In the genomic region with DNA sequence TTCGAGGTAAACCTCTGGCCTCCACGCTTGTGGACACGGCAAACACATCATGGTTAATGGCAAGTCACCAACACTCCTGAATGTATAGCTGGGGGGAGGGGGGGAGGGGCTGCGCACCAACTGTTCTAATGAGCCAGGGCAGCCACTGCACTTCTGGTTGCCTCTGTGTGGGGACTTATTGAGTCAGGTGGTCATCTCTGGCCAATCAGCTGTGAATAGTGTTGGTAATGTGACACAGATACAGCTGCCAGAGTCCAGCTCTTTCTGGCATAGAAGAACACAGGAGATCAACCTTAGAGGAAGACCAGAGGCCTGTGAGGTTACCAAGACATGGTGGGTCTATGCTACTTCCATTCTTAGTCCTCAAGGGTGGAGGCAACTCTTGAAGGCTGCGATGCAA, we compare ENCODE assay signal across 23 mouse cellular contexts. TPM values are rescaled to one million over a fixed set of nuclear protein-coding genes. Genes with fewer than 3 reads are reported as not detected.
DNase-seq lines count a peak whose midpoint lies in the region; ATAC-seq and TF ChIP-seq lines count a peak whose summit lies in the region.
"Had no signal": no experiment of that assay in that cellular context is flagged by ENCODE, and none has a peak within 500 bp of the region (broad histone marks: within the 10 kb centered on the region; RNA-seq: fewer than 3 reads in every experiment).

No protein-coding gene starts in this region.

- no peak overlapping the region for H3K4me3 ChIP-seq in forebrain, embryonic 10.5 days
- no peak overlapping the region for H3K4me3 ChIP-seq in forebrain, embryonic 12.5 days (replicated peaks)
- H3K4me3 ChIP-seq in liver, postnatal 0 days (ENCODE audit: low read depth, low read length) = no peak overlapping the region
- H3K4me3 ChIP-seq in liver, embryonic 11.5 days (ENCODE audit: low read depth, low read length) = no peak overlapping the region
- H3K4me3 ChIP-seq in embryonic facial prominence, embryonic 15.5 days (replicated peaks) = no peak overlapping the region
- H3K4me3 ChIP-seq: hindbrain, embryonic 13.5 days; layer of hippocampus, adult 2 months; limb, embryonic 15.5 days; liver, embryonic 15.5 days had no signal

- peak overlapping the region; percentile 48 for H3K27ac ChIP-seq in forebrain, embryonic 10.5 days
- no peak overlapping the region for H3K27ac ChIP-seq in forebrain, embryonic 12.5 days
- H3K27ac ChIP-seq in liver, postnatal 0 days (ENCODE audit: low read depth) = no peak overlapping the region
- no peak overlapping the region for H3K27ac ChIP-seq in liver, embryonic 11.5 days (ENCODE audit: low read depth, low read length)
- no peak overlapping the region for H3K27ac ChIP-seq in embryonic facial prominence, embryonic 15.5 days (replicated peaks)
- H3K27ac ChIP-seq: hindbrain, embryonic 13.5 days; layer of hippocampus, adult 2 months; limb, embryonic 15.5 days; liver, embryonic 15.5 days had no signal

- no peak for TF ChIP-seq EP300 in liver, postnatal 0 days (IDR thresholded peaks at IDR 0.05; ENCODE audit: low read depth)

- H3K9me3 ChIP-seq in forebrain, embryonic 10.5 days = no peaks in the 10 kb centered on the region
- H3K9me3 ChIP-seq in forebrain, embryonic 12.5 days = no peaks in the 10 kb centered on the region
- H3K9me3 ChIP-seq in liver, postnatal 0 days (ENCODE audit: low read length) = no peaks in the 10 kb centered on the region
- H3K9me3 ChIP-seq in liver, embryonic 11.5 days (ENCODE audit: control insufficient read depth, low read length) = no peaks in the 10 kb centered on the region
- no peaks in the 10 kb centered on the region for H3K9me3 ChIP-seq in embryonic facial prominence, embryonic 15.5 days (replicated peaks)
- H3K9me3 ChIP-seq: G1E; hindbrain, embryonic 13.5 days; limb, embryonic 15.5 days; liver, embryonic 15.5 days had no signal

- H3K4me2 ChIP-seq in forebrain, embryonic 12.5 days = no peak overlapping the region
- H3K4me2 ChIP-seq in liver, postnatal 0 days (ENCODE audit: low read depth, low read length) = no peak overlapping the region
- H3K4me2 ChIP-seq in liver, embryonic 11.5 days = no peak overlapping the region
- H3K4me2 ChIP-seq in embryonic facial prominence, embryonic 15.5 days (replicated peaks) = no peak overlapping the region
- H3K4me2 ChIP-seq: hindbrain, embryonic 13.5 days; limb, embryonic 15.5 days; liver, embryonic 15.5 days had no signal

- H3K27me3 ChIP-seq in forebrain, embryonic 10.5 days (ENCODE audit: poor library complexity, severe bottlenecking) = no peaks in the 10 kb centered on the region
- no peaks in the 10 kb centered on the region for H3K27me3 ChIP-seq in forebrain, embryonic 12.5 days
- no peaks in the 10 kb centered on the region for H3K27me3 ChIP-seq in liver, postnatal 0 days (ENCODE audit: insufficient read depth, low read length)
- H3K27me3 ChIP-seq in liver, embryonic 11.5 days (replicated peaks; ENCODE audit: control insufficient read depth, insufficient read depth, low read length) = peaks cover 2% of the 10 kb centered on the region; the same call in 1 of the 2 replicates
- H3K27me3 ChIP-seq in embryonic facial prominence, embryonic 15.5 days = no peaks in the 10 kb centered on the region
- H3K27me3 ChIP-seq: hindbrain, embryonic 13.5 days; limb, embryonic 15.5 days had no signal

- peaks cover 22% of the 10 kb centered on the region for H3K4me1 ChIP-seq in forebrain, embryonic 10.5 days
- no peaks in the 10 kb centered on the region for H3K4me1 ChIP-seq in forebrain, embryonic 12.5 days
- H3K4me1 ChIP-seq in liver, postnatal 0 days (ENCODE audit: insufficient read depth) = peaks cover 2% of the 10 kb centered on the region; the same call in 1 of the 2 replicates
- no peaks in the 10 kb centered on the region for H3K4me1 ChIP-seq in liver, embryonic 11.5 days (replicated peaks; ENCODE audit: control insufficient read depth, insufficient read depth, low read length)
- no peaks in the 10 kb centered on the region for H3K4me1 ChIP-seq in embryonic facial prominence, embryonic 15.5 days
- H3K4me1 ChIP-seq: liver, embryonic 15.5 days had no signal

- H3K9ac ChIP-seq in forebrain, embryonic 12.5 days = no peak overlapping the region
- no peak overlapping the region for H3K9ac ChIP-seq in liver, postnatal 0 days (replicated peaks)
- no peak overlapping the region for H3K9ac ChIP-seq in liver, embryonic 11.5 days (ENCODE audit: low read depth, low read length)
- no peak overlapping the region for H3K9ac ChIP-seq in embryonic facial prominence, embryonic 15.5 days
- H3K9ac ChIP-seq: hindbrain, embryonic 13.5 days; limb, embryonic 15.5 days; liver, embryonic 15.5 days had no signal

- no peak for TF ChIP-seq CTCF in liver, postnatal 0 days (IDR thresholded peaks at IDR 0.05; ENCODE audit: low read depth)

- 93% methylated on average over 5 of the region's 5 CpGs for WGBS in forebrain, embryonic 10.5 days
- 81% methylated on average over 5 of the region's 5 CpGs for WGBS in forebrain, embryonic 12.5 days
- WGBS in liver, postnatal 0 days (ENCODE audit: insufficient replicate concordance) = 78% methylated on average over 5 of the region's 5 CpGs
- 83% methylated on average over 5 of the region's 5 CpGs for WGBS in liver, embryonic 11.5 days
- 90% methylated on average over 5 of the region's 5 CpGs for WGBS in embryonic facial prominence, embryonic 15.5 days

- H3K36me3 ChIP-seq in forebrain, embryonic 10.5 days (replicated peaks) = peaks cover 44% of the 10 kb centered on the region
- H3K36me3 ChIP-seq in forebrain, embryonic 12.5 days (replicated peaks) = peaks cover 39% of the 10 kb centered on the region
- peaks cover 15% of the 10 kb centered on the region for H3K36me3 ChIP-seq in liver, postnatal 0 days (replicated peaks; ENCODE audit: insufficient read depth, low read length)
- H3K36me3 ChIP-seq in liver, embryonic 11.5 days (ENCODE audit: control insufficient read depth, insufficient read depth, low read length) = peaks cover 25% of the 10 kb centered on the region
- H3K36me3 ChIP-seq in embryonic facial prominence, embryonic 15.5 days = peaks cover 39% of the 10 kb centered on the region

- no peak for DNase-seq in forebrain, embryonic 10.5 days (ENCODE audit: extremely low spot score, low spot score)
- no peak for DNase-seq in liver, postnatal 0 days
- DNase-seq in liver, embryonic 11.5 days (ENCODE audit: low spot score) = no peak
- peak; percentile 27 for DNase-seq in 416B (ENCODE audit: low read depth)
- no peak for DNase-seq in ovary, postnatal 36 days (ENCODE audit: low spot score)
- DNase-seq: adrenal gland, adult 2 months; cerebellum, adult 11-12 months; cerebellum, postnatal 10 days; gastrocnemius, postnatal 36 days; kidney, adult 2 months; kidney, postnatal 25 days; right cerebral cortex, postnatal 14 days; spleen, adult 18-20 months; thymus, postnatal 14 days had no signal

- no peak for ATAC-seq in forebrain, embryonic 12.5 days (ENCODE audit: low FRiP score)
- ATAC-seq in liver, postnatal 0 days = 0 out of 2 replicates have a peak, but pooled peaks have one; percentile 38
- no peak for ATAC-seq in liver, embryonic 11.5 days (replicated peaks; ENCODE audit: low FRiP score)
- peak; percentile 24; the same call in 1 of the 2 replicates for ATAC-seq in embryonic facial prominence, embryonic 15.5 days (ENCODE audit: insufficient number of reproducible peaks, low FRiP score, low TSS enrichment, low read depth)
- ATAC-seq: inflammation-experienced regulatory T-cells, adult 6 months; midbrain, embryonic 16.5 days had no signal

RNA-seq across cellular contexts. Expression of gene A3galt2, which starts 15.5 kb away (rescaled TPM):
- polyA plus RNA-seq in forebrain, embryonic 10.5 days (2016; fragmentation: Nextera tagmentation; extraction: Ambion mirVana) = 0.07 and 0.17 TPM in 2 replicates
- 0.38 and 0.57 TPM in 2 replicates for polyA plus RNA-seq in forebrain, embryonic 12.5 days (2016; fragmentation: Nextera tagmentation; extraction: Ambion mirVana)
- not detected in 2 replicates for polyA plus RNA-seq in liver, postnatal 0 days (2015; fragmentation: Nextera tagmentation; extraction: Ambion mirVana)
- 0.14 TPM in 1 of 2 replicates, not detected in the other for polyA plus RNA-seq in liver, embryonic 11.5 days (2014; fragmentation: Nextera tagmentation; extraction: Ambion mirVana)
- polyA plus RNA-seq in embryonic facial prominence, embryonic 15.5 days (2015; fragmentation: Nextera tagmentation; extraction: Ambion mirVana) = 0.12 and 0.15 TPM in 2 replicates
- polyA plus RNA-seq: G1E; liver, embryonic 15.5 days had no signal

RNA-seq across cellular contexts. Expression of gene Zfp362, which starts 35.1 kb away (rescaled TPM):
- polyA plus RNA-seq in forebrain, embryonic 10.5 days (2016; fragmentation: Nextera tagmentation; extraction: Ambion mirVana) = 37.1 and 37.3 TPM in 2 replicates
- 41.9 and 43.7 TPM in 2 replicates for polyA plus RNA-seq in forebrain, embryonic 12.5 days (2016; fragmentation: Nextera tagmentation; extraction: Ambion mirVana)
- 5.1 and 5.4 TPM in 2 replicates for polyA plus RNA-seq in liver, postnatal 0 days (2015; fragmentation: Nextera tagmentation; extraction: Ambion mirVana)
- polyA plus RNA-seq in liver, embryonic 11.5 days (2014; fragmentation: Nextera tagmentation; extraction: Ambion mirVana) = 23.1 and 25.3 TPM in 2 replicates
- polyA plus RNA-seq in embryonic facial prominence, embryonic 15.5 days (2015; fragmentation: Nextera tagmentation; extraction: Ambion mirVana) = 37.3 and 43.6 TPM in 2 replicates

Comparison
In these comparisons a context has a peak if more than half of its experiments do, and no peak if none do; other contexts are left out.
1. ATAC-seq: peak in liver, postnatal 0 days (single experiment) and embryonic facial prominence, embryonic 15.5 days (single experiment); none in forebrain, embryonic 12.5 days (single experiment) and liver, embryonic 11.5 days (single experiment).